Mouse (Mus musculus) midbrain, postnatal 0 days (tissue): ENCODE results near the gene Fam169a. TPM values are rescaled to one million over a fixed set of nuclear protein-coding genes. Genes with fewer than 3 reads are reported as not detected.

Experiments
- ATAC-seq: fragments of 200-750 bp; cut with Nextera tagmentation; 2 replicates; pipeline ENCODE4 v1.8.0; 2017; ENCODE audit warnings: moderate number of reproducible peaks, mild to moderate bottlenecking, moderate TSS enrichment, moderate library complexity; ENCODE audit not compliant: low FRiP score
- DNase-seq: peaks from one replicate; pipeline ENCODE4 v3.0.0-alpha.2; 2015; ENCODE audit warnings: low spot score
- H3K27ac ChIP-seq: fragments of 300-500 bp; sonication (generic); 2 replicates; pipeline ENCODE4 v1.5.1; 2014; ENCODE audit warnings: low read depth, mild to moderate bottlenecking, low read length, mixed read lengths
- H3K27me3 ChIP-seq: fragments of 300-500 bp; sonication (generic); 2 replicates; pipeline ENCODE4 v1.6.1; 2014; ENCODE audit warnings: low read length, control low read depth, mixed read lengths; ENCODE audit not compliant: insufficient read depth
- H3K36me3 ChIP-seq: fragments of 300-500 bp; sonication (generic); 2 replicates; pipeline ENCODE4 v1.6.1; 2014; ENCODE audit warnings: low read length, control low read depth, mixed read lengths; ENCODE audit not compliant: insufficient read depth
- H3K4me1 ChIP-seq: fragments of 300-500 bp; sonication (generic); 2 replicates; pipeline ENCODE4 v1.6.1; 2014; ENCODE audit warnings: mild to moderate bottlenecking, control low read depth, antibody characterized with exemption, low read length, mixed read lengths; ENCODE audit not compliant: insufficient read depth
- H3K4me2 ChIP-seq: fragments of 300-500 bp; sonication (generic); 2 replicates; pipeline ENCODE4 v1.6.1; 2014; ENCODE audit warnings: low read depth, mild to moderate bottlenecking, low read length, mixed read lengths; ENCODE audit not compliant: poor library complexity, severe bottlenecking
- H3K4me3 ChIP-seq: fragments of 300-500 bp; sonication (generic); 2 replicates; pipeline ENCODE4 v1.5.1; 2014; ENCODE audit warnings: low read depth, mild to moderate bottlenecking, low read length, moderate library complexity
- H3K9ac ChIP-seq: fragments of 300-500 bp; sonication (generic); replicated peaks from 2 replicates; pipeline ENCODE4 v1.6.1; 2014; ENCODE audit warnings: mild to moderate bottlenecking, low read length, moderate library complexity, mixed read lengths; ENCODE audit not compliant: poor library complexity, severe bottlenecking
- H3K9me3 ChIP-seq: fragments of 300-500 bp; sonication (generic); 2 replicates; pipeline ENCODE4 v1.6.1; 2016; ENCODE audit warnings: low read length, control low read depth
- CTCF ChIP-seq: IDR thresholded peaks from 2 replicates; pipeline ENCODE4 v1.5.1; 2016; ENCODE audit warnings: antibody characterized with exemption, mild to moderate bottlenecking
- WGBS: fragments of 180-500 bp; shearing (Covaris S2); extraction: QIAGEN DNeasy Blood & Tissue Kit; methylation state at CpG from one replicate; pipeline ENCODE4 v1.1.7; 2014; 5-methylcytosine and 5-hydroxymethylcytosine counted together
- polyA plus RNA-seq: library from polyadenylated mRNA; unstranded; fragments of >200 nt; fragmentation: Nextera tagmentation; extraction: Ambion mirVana; gene quantifications from 2 replicates; pipeline ENCODE4 v1.2.1, GENCODE M21; 2015
- total RNA-seq: library from RNA; depleted of rRNA; stranded (reverse); fragments of >200 nt; gene quantifications from 2 replicates; pipeline ENCODE4 v1.2.3, GENCODE M21; 2014

Gene Fam169a
- total and polyA plus RNA-seq, 2 experiments from 2014 or later, result 29.9 to 46.4 TPM

DNA sequence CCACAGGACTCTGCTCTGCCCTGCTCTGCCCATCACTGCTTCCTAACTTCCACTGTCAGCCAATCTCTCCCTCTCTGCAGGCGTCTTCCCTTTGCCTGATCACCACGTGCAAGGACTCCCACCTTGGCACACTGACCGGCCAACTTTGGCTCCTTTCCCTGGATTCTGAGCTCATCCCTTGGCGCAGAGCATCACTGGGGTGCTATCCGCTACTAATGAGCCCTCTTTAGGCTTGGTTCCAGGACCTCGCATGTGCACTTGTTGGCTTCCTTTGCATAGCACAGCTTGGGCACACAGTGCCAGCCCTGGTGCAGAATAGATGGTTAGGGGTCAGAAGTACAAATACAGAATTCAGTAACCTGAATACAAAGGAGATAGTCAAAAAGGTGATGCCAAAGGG, 15.9 kb upstream of the Fam169a start:
- ATAC-seq, result no peak
- 67% methylated on average over 6 of the region's 6 CpGs for WGBS

DNA sequence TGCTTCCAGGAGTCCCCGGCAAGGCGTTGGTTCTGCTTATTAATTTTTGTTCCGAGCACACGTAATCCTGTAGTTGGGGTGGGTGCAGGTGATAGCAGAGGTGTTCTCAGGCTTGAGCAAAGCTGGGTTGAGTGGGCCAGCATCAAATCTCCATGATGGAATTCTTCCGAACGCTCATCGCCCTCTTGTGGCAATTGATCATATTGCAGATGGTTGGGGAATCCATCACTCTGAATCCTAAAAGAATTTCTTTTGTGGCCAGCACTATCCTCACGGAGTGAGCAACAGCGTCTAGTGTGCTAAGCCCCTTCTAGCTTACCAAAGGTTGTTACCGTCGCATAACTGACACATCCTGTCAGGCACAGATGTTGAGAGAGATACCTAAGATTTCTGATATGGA, 14.4 kb upstream of the Fam169a start:
- Histone ChIP-seq H3K27me3 (no peaks in the 10 kb centered on the region), H3K27ac (no peak overlapping the region), H3K36me3 (no peaks in the 10 kb centered on the region), H3K4me1 (no peaks in the 10 kb centered on the region), H3K9me3 (no peaks in the 10 kb centered on the region), H3K4me3 (no peak overlapping the region), H3K4me2 (no peak overlapping the region), H3K9ac (no peak overlapping the region)
- peak; percentile 96 for TF ChIP-seq CTCF
- peak; percentile 89 for DNase-seq
- 15% methylated on average over 11 of the region's 11 CpGs for WGBS
- peak; percentile 58 for ATAC-seq

More for the DNA sequence above, 15.9 kb upstream of the Fam169a start:
- Histone ChIP-seq H3K4me1 (no peaks in the 10 kb centered on the region), H3K27ac (no peak overlapping the region), H3K27me3 (no peaks in the 10 kb centered on the region), H3K4me3 (no peak overlapping the region), H3K9ac (no peak overlapping the region), H3K4me2 (no peak overlapping the region), H3K36me3 (no peaks in the 10 kb centered on the region), H3K9me3 (no peaks in the 10 kb centered on the region)
- DNase-seq, result peak; percentile 72
- no peak for TF ChIP-seq CTCF

DNA sequence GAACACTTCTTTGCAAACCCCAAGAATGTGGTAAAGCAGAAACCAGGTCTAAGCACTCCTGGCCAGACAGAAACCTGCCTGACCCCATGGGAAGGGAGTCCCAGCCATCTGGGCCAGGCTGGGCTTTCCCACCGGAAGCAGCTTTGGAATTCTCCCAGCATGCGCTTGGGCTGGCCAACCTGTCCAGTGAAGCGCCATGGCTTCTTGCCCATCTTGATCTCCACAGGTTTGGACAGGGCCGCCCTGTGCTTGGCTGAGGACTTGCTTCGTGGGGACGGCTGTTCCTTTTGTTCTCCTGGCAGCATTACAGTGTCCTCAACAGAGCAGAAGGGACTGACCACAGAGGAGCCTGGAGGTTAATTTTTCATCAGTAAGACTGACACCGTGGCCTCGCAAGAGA, 13.2 kb upstream of the Fam169a start:
- 79% methylated on average over 8 of the region's 8 CpGs for WGBS
- Histone ChIP-seq H3K9ac (no peak overlapping the region), H3K4me3 (no peak overlapping the region), H3K27me3 (no peaks in the 10 kb centered on the region), H3K36me3 (no peaks in the 10 kb centered on the region), H3K4me1 (no peaks in the 10 kb centered on the region), H3K4me2 (no peak overlapping the region), H3K9me3 (no peaks in the 10 kb centered on the region), H3K27ac (no peak overlapping the region)
- TF ChIP-seq CTCF, result no peak
- ATAC-seq, result no peak
- peak; percentile 67 for DNase-seq

DNA sequence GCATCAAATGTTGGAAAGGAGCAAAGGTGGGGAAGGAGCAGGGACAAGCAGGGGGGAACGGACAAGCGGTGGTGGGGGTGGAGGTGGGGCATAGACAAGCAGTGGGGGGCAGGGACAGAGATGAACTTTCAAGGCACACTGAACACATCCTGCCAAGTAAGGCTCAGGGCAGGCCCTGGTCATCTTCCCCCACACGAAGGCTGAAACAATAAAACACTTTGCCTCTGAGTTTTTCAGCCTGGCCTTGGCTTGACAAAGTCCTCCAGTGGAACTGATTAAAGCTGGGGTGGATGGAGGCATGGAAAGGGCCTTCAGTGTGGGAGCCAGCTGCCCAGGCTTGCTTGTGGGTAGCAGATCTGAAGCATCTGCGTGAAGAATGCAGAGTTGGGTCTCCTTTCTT, 9.3 kb upstream of the Fam169a start:
- no peak overlapping the region for H3K4me3 ChIP-seq
- H3K4me1 ChIP-seq, result no peaks in the 10 kb centered on the region
- 66% methylated on average over 4 of the region's 4 CpGs for WGBS
- no peak overlapping the region for H3K4me2 ChIP-seq
- H3K36me3 ChIP-seq, result no peaks in the 10 kb centered on the region
- H3K27me3 ChIP-seq, result no peaks in the 10 kb centered on the region
- TF ChIP-seq CTCF, result no peak
- DNase-seq, result no peak
- H3K9me3 ChIP-seq, result no peaks in the 10 kb centered on the region
- no peak overlapping the region for H3K27ac ChIP-seq
- ATAC-seq, result no peak
- H3K9ac ChIP-seq, result no peak overlapping the region

DNA sequence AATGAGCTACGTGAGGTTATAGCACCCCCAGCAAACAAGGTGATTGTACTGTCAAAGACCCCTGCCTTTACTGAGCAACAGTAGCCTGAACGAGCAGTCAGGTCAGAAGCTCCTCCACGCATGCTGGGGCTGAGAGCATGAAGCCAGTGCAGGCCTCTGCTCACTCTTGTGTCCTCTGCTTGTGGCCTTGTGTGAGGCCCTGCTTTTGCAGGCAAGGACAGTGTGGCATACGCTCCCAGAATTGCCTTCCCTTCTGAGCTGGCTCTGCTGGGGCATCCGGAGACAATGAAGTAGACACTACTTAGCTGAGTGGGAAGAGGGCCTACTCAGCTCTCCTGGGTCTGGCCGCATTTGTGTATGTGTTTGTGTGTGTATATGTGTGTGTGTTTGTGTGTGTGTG, 7.3 kb upstream of the Fam169a start:
- Histone ChIP-seq H3K36me3 (no peaks in the 10 kb centered on the region), H3K4me2 (no peak overlapping the region), H3K4me3 (no peak overlapping the region), H3K27me3 (no peaks in the 10 kb centered on the region), H3K9ac (no peak overlapping the region), H3K4me1 (no peaks in the 10 kb centered on the region), H3K27ac (no peak overlapping the region), H3K9me3 (no peaks in the 10 kb centered on the region)
- no peak for DNase-seq
- no peak for ATAC-seq
- 96% methylated on average over 6 of the region's 6 CpGs for WGBS
- no peak for TF ChIP-seq CTCF

DNA sequence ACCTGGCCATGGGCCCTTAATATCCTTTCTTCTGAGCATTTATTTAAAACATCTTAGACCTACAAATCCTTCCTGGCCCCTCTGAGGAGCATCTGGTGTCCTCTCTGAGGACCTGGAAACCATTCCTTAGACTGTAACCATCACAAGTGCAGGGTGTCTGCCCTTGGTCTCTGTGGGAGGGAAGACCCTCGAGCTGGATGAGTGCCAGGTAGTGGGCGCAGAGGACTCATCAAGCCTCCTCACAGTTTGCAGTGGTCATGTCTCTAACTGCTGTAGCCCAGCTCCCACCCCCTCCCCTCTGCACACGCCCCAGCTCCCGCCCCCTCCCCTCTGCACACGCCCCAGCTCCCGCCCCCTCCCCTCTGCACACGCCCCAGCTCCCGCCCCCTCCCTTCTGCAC, 6.8 kb upstream of the Fam169a start:
- Histone ChIP-seq H3K27ac (no peak overlapping the region), H3K27me3 (no peaks in the 10 kb centered on the region), H3K9me3 (no peaks in the 10 kb centered on the region), H3K36me3 (no peaks in the 10 kb centered on the region), H3K4me3 (no peak overlapping the region), H3K4me1 (no peaks in the 10 kb centered on the region), H3K9ac (no peak overlapping the region), H3K4me2 (no peak overlapping the region)
- DNase-seq (no peak), ATAC-seq (no peak)
- no peak for TF ChIP-seq CTCF
- 56% methylated on average over 4 of the region's 8 CpGs for WGBS
